Mouse (Mus musculus) left cerebral cortex, adult 11 months (tissue): ENCODE results near the gene Fam229a.
"Not testable (repeated sequence)": the region's sequence is repeated elsewhere in the genome, so short reads cannot be mapped to it uniquely, and the experiment has no call there.

Source experiments
- DNase-seq: peaks from one replicate; pipeline ENCODE4 v3.0.0; 2022; ENCODE audit warnings: low spot score

Gene Fam229a

DNA sequence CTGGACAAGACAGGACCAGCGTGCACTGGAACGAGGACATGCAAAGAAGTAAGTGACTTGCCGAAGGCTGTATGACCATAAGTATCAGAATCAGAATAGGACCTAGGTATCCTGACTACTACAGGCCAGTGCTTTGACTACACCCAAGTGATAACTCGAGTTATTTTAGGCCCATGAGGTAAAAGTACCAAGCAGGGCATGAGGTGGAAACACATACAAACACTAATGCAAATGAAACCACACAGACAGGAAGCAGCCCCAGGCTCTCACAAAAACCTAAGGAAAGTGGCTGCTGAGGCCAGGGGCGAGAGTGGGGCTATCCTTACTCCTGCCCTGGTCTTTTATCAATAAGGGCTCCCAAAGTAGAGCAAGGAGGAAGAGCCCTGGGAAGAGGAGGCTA lies 34.3 kb downstream of the Fam229a start:
- DNase-seq, result no peak

DNA sequence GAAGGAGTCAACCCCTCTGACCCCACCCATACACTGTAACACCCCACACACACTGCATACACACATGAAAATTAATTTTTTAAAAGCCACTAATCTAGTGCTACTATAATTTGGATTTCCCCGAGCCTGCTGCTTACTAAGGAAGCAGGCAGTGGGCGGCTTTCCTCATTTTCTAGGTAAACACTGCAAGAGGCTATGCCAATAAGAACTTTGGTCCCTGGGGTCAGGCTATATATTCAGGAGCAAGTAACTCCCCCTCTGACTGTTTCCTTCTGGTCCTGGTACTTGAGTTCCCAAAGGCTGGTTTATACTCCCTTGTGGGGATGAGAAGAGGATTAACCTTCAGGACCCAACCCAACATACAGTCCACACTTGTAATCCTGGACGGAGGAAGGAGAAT lies 34.9 kb downstream of the Fam229a start:
- DNase-seq, result no peak

- DNase-seq, result not testable (repeated sequence)
These were observed 37.9 kb downstream of the Fam229a start for GRCm38 (mm10) chr4:129528901-129529300.

DNA sequence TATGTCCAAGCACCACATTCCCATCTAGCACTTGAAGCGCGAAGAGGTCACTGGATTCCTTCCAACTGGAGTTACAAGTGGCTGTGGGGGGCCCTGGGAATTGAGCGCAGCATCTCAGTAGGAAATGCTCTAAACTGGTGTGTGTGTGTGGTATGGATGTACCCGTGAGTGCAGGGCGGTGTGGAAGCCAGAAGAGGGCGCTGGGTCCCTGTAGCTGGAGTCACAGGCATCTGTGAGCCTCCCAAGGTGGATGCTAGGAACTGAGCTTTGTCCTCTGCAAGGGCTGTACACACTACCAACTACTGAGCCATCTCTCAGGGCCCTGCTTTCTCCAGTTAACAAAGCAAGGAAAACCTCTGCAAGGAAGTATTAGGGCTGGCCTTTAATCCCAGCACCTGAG lies 49.0 kb downstream of the Fam229a start:
- no peak for DNase-seq
